Mouse (Mus musculus) bone marrow, adult 2 months (tissue): ENCODE data around the gene Ofcc1. TPM values are rescaled to one million over a fixed set of nuclear protein-coding genes. Genes with fewer than 3 reads are reported as not detected.

Experiments
- H3K27ac ChIP-seq: fragments of 200-500 bp; 2 replicates; pipeline ENCODE4 v1.5.1; 2012; ENCODE audit warnings: low read depth, mild to moderate bottlenecking, control low read depth, inconsistent platforms, low read length; ENCODE audit not compliant: control insufficient read depth, poor library complexity, insufficient read depth
- H3K4me1 ChIP-seq: fragments of 200-500 bp; 2 replicates; pipeline ENCODE4 v1.6.1; 2011; ENCODE audit warnings: low read length; ENCODE audit not compliant: control insufficient read depth, insufficient read depth
- H3K4me3 ChIP-seq: fragments of 200-500 bp; replicated peaks from 2 replicates; pipeline ENCODE3; 2011; ENCODE audit warnings: mild to moderate bottlenecking, low read depth, low read length, control low read depth; ENCODE audit not compliant: control insufficient read depth
- CTCF ChIP-seq: fragments of 200-500 bp; IDR thresholded peaks from 2 replicates; pipeline ENCODE4 v1.5.1; 2011; ENCODE audit warnings: low read length, control low read depth; ENCODE audit not compliant: control insufficient read depth, insufficient read depth
- POLR2A ChIP-seq: fragments of 200-500 bp; IDR thresholded peaks from 2 replicates; pipeline ENCODE4 v1.6.1; 2011; ENCODE audit warnings: low read depth, mild to moderate bottlenecking, control low read depth, low read length, borderline replicate concordance; ENCODE audit not compliant: control insufficient read depth
- WGBS: fragments of 180-500 bp; shearing (Covaris S2); methylation state at CpG from one replicate; pipeline ENCODE4 v1.1.7; 2018; 5-methylcytosine and 5-hydroxymethylcytosine counted together
- polyA plus RNA-seq: library from polyadenylated mRNA; stranded (reverse); fragments of >200 nt; gene quantifications from 2 replicates; pipeline ENCODE4 v1.2.4, GENCODE M21; 2011; ENCODE audit warnings: low replicate concordance; ENCODE audit not compliant: missing spikeins, insufficient read depth, insufficient read length

The Ofcc1 gene
- polyA plus RNA-seq, 1 experiment = not detected

DNA sequence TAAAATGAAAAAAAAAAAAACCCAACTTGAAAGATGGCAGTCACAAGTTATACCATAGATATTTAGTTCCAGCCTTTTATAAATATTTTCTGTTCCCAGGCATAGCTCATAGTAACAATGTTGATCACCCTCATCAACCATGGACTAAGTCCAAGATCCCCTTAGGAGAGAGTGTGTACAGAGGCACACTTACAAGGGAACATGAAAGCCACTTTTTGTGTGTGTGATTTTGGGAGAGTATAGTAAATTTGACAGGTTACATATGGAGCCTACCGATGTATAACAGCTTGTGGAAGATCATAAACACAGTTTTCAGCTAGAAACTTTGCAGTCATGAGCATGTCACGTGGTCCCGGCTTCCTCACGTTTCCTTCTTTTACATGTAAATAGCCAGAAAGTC lies 189.5 kb downstream of the Ofcc1 start:
- WGBS = 79% methylated on average over 4 of the region's 4 CpGs
- TF ChIP-seq POLR2A = no peak
- TF ChIP-seq CTCF = no peak

DNA sequence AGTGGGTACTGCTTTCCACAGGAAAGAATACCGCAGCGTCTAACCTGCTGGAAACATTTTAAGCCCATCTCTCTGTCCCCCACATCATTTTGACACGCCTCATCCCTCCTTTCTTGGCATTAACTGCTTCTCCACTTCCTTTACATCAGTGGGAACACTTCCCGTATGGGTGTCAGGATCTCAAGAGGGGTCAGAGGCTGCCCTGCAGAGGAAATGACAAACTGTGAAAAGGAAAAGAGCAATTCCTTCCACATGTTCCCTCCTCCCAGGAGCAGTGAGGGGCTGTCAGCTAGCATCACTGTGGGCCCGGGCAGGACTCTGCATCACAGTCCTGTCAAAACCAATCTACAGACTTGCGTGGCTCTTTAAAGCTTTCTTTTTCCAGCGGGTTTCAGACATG lies 193.4 kb downstream of the Ofcc1 start:
- 27% methylated on average over 7 of the region's 7 CpGs for WGBS
- TF ChIP-seq POLR2A (no peak), CTCF (no peak)
- Histone ChIP-seq H3K4me1 (no peaks in the 10 kb centered on the region), H3K4me3 (no peak overlapping the region), H3K27ac (no peak overlapping the region)

More for the DNA sequence above, 189.5 kb downstream of the Ofcc1 start:
- H3K4me1 ChIP-seq = no peaks in the 10 kb centered on the region
- H3K4me3 ChIP-seq = no peak overlapping the region
- H3K27ac ChIP-seq = no peak overlapping the region

DNA sequence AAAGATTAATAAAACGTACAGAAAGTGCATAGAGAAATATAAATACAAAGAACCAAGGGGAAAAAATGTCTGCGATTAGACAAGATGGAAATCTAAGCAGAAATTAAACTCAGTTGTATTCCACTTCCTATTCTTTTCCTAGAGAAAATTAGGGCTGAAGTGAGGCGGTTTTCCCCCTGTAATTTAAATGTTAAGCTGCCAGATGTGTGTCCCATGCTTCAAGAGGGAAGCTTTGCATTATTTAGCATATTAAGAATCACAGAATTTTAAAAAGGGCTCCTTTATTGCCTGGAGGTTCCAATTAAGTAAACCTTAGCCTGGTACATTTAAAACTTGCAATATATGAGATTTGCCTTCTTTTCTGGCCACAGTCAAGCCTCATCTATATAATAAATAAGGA lies 205.8 kb downstream of the Ofcc1 start:
- WGBS = 70% methylated on average over 3 of the region's 3 CpGs
- no peak overlapping the region for H3K4me3 ChIP-seq
- H3K27ac ChIP-seq = no peak overlapping the region
- no peaks in the 10 kb centered on the region for H3K4me1 ChIP-seq
- TF ChIP-seq CTCF (no peak), POLR2A (no peak)

DNA sequence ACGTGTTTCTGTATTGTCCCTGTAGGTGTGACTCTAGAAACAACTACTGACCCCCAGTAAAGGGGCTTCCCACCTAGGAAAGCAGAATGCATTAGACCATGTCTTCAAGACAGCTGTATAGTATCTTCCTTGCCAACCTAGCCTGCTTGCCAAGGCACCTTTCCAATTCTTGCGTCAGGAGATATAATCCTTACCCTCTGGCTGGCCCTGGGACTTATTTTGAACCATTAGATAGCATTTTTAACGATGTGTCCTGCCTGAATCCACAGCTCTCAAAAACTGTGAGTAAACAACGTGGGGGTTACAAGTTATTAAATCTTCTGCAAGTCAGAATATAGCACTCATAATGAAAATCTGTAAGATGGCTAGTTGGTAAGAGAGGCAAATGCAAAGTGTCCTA lies 221.3 kb downstream of the Ofcc1 start:
- whole genome bisulfite sequencing = 77% methylated on average over 4 of the region's 4 CpGs
- Histone ChIP-seq H3K4me3 (no peak overlapping the region), H3K4me1 (no peaks in the 10 kb centered on the region), H3K27ac (no peak overlapping the region)
- TF ChIP-seq POLR2A (no peak), CTCF (no peak)

DNA sequence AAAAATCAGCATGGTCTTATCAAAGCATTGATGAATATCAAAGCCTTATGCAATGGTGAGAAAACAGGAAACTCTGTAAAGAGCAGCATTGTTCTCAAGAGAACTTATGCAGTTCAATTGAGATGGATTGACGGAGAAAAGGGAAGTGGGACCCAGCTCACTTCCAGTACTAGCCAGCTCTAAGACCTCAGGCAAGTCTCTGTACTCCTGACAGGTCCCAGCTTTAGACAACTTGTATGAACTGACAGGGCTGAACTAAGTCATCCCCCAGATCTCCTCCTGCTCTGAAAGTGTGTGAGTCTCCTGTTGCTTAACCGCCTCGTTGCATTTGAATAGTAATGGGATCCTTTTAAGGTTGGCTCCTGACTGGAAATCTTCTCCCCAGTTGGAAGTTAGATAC lies 225.2 kb downstream of the Ofcc1 start:
- WGBS = 22% methylated on average over 3 of the region's 3 CpGs
- H3K27ac ChIP-seq = no peak overlapping the region

DNA sequence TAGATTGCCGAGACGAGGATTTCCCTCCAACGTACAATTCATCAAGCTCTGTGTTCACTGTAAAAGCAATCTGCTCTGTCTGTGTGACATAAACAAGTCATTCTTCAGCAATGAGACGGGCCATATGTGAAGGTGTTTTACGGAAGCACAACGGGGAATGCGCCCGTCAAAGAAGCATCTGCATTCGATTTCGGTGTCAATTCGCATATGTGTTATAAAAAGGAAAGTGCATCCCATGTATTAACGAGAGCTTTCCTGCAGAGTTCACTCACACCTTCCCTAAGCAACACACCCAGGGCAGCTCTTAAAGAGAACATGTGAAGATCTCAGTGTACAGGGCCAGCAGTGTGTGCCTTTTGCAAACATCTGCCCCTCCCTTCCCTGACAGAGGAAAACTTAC lies 225.6 kb downstream of the Ofcc1 start:
- WGBS = 72% methylated on average over 12 of the region's 12 CpGs
- TF ChIP-seq CTCF (no peak), POLR2A (no peak)
- Histone ChIP-seq H3K4me1 (no peaks in the 10 kb centered on the region), H3K27ac (no peak overlapping the region), H3K4me3 (no peak overlapping the region)

More for the DNA sequence above, 225.2 kb downstream of the Ofcc1 start:
- no peaks in the 10 kb centered on the region for H3K4me1 ChIP-seq
- no peak for TF ChIP-seq CTCF
- TF ChIP-seq POLR2A = no peak
- H3K4me3 ChIP-seq = no peak overlapping the region

DNA sequence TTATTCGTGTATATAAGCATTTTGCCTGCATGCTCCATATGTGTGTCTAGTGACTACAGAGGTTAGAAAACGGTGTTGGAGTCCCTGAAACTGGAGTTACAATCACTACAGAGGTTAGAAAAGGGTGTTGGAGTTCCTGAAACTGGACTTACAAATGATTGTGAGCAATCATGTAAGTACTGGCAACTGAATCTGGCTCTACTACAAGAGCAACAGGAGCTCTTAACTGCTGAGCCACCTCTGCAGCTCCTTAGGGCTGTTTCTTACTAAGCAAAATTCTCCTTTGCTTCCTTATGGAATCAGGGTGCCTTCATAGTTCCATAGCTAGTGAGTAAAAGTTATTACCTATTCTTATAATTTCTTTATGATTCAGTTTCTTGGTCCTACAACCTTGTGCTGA lies 237.4 kb downstream of the Ofcc1 start:
- Histone ChIP-seq H3K4me3 (no peak overlapping the region), H3K27ac (no peak overlapping the region), H3K4me1 (no peaks in the 10 kb centered on the region)
- TF ChIP-seq CTCF = no peak
- no peak for TF ChIP-seq POLR2A
- WGBS = 64% methylated on average over 2 of the region's 2 CpGs

DNA sequence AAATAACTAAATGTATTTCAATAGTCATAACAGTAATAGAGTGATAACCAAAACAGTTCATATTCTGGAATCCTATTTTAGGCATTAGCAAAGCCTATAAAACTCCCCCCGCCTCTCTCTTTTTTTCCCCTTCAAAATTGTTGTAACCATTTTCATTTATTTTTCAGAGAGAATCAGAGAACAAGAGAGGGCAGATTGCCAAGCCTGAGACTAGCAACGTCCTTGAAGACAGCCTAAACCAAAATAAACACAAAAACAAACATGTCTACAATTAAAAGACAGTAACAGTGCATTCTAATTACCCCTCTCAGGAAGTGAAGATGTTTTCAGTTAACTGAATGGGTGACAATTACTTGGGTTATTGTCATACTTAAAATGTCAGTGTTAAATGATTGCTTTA lies 248.9 kb downstream of the Ofcc1 start:
- TF ChIP-seq CTCF (no peak), POLR2A (no peak)
- 31% methylated on average over 2 of the region's 2 CpGs for WGBS
- no peak overlapping the region for H3K27ac ChIP-seq
- no peak overlapping the region for H3K4me3 ChIP-seq
- no peaks in the 10 kb centered on the region for H3K4me1 ChIP-seq

DNA sequence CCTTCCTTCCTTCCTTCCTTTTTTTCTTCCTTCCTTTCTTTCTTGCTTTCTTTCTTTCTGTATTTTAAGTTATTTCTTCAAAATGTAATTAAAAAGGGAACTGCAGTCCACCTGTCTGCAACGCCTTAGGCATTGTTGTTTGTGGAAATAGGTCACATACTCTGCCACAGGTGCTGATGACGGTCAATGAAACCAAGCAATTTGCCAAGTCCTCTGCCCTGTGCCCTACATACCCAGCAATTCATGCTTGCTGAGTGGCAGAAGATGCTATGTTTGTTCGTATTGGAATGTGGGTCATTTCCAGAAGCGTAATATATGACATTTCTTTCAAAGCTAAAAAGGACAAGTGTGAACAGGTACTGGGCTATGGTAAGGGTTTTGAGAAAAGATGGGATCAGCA lies 285.0 kb downstream of the Ofcc1 start:
- WGBS = 78% methylated on average over 4 of the region's 4 CpGs
- no peak overlapping the region for H3K4me3 ChIP-seq
- no peaks in the 10 kb centered on the region for H3K4me1 ChIP-seq
- no peak overlapping the region for H3K27ac ChIP-seq
- TF ChIP-seq CTCF = no peak
- no peak for TF ChIP-seq POLR2A
